Mouse (Mus musculus) layer of hippocampus, adult 11-12 months (tissue): ENCODE data around the gene Castor1.
"Not testable (repeated sequence)": the region's sequence is repeated elsewhere in the genome, so short reads cannot be mapped to it uniquely, and the experiment has no call there.

ENCODE experiments used
- DNase-seq: peaks from one replicate; pipeline ENCODE4 v3.0.0; 2022; ENCODE audit warnings: low spot score

Gene Castor1

DNA sequence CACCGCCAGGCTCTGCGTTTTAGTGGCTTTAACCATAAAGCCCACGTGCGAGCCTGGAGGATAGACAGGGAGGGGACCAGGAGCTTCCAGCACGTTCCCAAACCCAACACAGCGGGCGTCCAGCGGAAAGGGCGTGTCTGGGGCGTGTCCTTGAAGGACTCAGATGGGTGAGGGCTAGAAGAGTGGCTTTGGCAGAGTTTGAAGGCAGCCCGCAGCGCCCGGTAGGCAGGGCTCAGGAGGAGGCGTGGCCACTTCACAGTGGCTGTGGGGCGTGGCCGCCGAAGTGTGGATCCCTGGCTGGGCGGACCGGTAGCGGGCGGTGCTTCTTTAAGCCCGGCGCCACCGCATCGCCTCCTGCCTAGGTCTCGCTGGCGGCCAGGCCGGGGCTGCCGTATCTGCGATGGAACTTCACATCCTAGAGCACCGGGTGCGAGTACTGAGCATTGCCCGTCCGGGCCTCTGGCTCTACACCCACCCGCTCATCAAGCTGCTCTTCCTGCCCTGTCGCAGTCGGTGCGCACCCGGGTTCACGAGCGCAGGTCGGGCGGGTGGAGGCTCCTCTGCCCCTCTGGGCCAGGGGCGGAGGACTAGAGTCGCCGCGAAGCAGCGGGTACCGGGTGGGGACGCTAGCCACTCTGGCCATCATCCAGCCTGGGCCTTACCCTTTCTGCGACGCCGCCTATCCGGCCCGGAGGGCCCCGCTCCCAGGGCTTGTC lies at the start of gene Castor1:
Castor1 (plus strand) TSS at position 312 of the 716 bp plus-strand sequence.
- peak; percentile 76 for DNase-seq

DNA sequence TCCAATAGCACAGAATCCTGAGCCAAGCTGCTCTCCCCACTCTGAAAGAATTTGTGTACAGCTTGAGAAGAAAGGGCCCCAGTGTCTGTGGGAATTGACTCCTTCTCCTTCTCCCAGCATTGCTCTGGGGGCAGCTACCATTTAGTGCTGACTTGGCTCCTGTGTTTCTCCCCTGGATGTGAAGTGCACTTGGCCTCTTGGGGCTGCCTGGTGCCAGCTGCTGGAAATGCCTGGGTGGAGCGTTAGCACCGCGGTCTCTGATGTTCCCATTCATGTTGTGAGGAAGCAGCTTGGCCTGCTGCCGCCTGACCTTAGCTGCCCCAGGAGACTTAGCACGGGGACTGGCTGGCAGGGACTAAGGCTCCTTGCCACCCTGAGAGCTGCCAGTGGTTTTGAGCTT lies 43.4 kb upstream of the Castor1 start:
- DNase-seq: peak; percentile 66

DNA sequence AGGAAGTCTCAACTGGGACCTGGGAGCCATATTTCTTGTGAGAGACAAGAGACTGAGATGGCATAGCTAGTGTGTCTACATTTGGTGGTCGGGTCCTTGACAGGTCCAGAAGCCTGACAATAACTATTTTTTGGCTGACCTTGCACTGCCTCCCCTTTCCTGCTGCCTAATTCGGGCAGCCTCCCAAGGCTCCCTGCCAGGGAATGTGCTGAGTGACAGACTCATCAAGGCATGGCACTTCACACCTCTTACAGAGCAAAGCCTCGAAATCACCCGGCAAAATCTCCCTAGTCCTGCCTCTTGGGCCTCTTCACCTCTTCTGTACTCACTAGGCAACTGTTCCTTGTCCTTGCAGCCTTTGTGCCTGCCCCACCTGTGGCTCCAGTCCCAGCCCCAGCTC lies 40.3 kb upstream of the Castor1 start:
- no peak for DNase-seq

DNA sequence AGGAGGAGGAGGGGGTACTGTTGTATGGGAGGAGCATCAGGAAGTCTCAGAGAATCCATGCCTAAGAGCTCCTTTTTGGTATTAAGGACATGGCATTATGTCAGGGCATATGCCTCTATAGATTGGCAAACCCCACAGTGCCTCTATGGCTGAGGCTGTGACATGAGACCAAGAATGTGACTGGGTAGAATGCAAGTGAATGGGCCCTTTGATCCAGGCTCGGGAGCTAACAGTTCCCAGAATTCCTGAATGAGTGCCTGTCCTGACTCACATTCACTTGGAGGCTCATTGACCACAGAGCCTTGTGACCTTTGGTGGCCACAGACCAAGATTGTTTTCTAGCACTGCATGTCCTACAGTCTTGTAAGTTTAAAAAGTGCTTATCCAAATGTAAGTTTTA lies 36.0 kb upstream of the Castor1 start:
- no peak for DNase-seq

DNA sequence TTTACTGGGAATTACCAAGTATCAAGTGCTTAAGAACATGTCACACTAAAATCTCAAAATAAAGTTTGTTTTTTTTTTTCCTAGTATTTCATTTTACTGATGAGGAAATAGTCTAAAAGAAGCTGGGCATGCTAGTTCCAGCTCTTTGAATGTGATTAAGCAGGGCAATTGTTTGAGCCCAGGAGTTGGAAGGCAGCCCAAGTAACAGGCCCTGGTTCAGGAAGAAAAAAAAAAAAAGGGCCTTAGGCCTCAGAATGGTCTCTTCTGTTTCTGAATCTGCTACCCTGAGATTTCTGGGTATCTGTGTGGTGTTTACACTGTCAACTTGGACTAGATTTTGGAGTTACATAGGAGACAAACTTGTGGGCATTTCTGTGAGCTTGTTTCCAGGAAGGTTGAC lies 34.5 kb upstream of the Castor1 start:
- DNase-seq: no peak

DNA sequence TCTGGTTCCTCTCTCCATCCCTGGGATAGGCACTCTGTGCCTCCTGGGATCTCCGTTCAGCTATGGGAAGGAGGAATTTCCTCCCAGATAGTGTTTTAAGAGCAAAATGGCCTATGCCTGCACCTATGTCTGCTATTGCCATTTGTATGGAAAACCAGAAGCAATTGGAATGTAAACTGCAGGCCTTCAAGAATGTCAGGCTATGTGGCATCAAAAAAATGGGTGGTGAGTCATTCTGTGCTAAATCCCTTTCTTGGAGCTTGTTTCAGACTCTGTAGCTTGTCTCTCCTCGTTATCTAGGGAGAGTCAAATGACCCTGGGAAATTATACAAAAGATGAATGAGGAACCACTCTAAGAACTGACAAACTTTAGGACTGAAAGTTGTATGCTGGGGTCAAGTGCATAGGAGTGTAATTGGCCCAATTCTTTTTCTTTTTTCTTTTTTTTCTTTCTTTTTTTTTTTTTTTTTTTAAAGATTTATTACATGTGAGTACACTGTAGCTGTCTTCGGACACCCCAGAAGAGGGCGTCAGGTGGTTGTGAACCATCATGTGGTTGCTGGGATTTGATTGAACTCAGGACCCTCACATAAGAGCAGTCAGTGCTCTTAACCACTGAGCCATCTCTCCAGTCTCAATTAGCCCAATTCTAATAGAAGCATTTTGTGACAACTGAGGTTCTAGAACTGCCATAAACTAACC lies 33.6 kb upstream of the Castor1 start:
- no peak for DNase-seq

DNA sequence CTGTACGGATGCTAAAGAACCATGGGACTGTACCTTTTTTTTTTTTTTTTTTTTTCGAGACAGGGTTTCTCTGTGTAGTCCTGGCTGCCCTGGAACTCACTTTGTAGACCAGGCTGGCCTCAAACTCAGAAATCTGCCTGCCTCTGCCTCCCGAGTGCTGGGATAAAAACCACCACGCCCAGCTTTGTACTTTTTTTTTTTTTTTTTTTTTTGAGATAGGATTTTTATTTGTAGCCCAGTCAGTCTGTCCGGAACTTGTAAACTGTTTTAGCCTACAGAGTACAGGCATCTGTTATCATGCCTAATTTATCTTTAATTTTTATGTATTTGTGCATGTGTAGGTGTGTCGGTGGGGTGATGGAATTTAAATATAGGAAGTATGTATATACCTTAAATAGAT lies 32.5 kb upstream of the Castor1 start:
- not testable (repeated sequence) for DNase-seq

DNA sequence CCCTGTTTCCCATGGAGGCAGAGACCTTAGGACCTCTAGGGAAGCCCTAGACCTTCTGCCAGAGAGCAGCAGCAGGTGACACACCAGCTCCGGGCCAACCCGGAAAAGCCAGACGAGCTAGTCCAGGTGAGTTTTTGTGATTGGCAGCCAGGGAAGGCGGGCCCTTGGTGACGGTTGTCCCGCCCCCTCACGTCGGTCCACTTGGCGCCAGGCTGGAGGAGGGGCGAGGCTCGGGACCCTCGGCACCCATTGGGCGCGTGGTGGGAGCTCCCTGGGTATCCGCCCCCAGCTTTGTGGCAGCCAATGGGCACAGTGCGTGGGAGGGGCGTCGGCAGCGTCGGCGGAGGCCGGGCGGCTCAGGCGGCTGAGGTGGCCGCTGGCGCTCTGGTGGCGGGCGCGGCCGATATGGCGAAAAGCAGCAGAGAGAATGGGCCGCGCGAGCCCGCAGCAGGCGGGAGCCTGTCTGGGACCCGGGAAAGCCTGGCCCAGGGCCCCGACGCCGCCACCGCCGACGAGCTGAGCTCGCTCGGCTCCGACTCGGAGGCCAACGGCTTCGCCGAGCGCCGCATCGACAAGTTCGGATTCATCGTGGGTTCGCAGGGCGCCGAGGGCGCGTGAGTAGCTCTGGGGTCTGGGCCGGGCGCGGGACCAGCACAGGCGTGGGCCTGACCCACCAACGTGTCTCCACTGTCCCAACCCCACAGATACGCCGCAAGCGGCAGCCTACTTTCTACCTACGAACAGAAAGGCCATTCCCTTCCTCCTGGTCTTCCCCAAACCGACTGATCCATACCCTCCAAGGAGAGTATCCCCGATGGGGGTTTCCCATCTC lies 31.3 kb upstream of the Castor1 start, which contains the start of gene Tbc1d10a:
Tbc1d10a (plus strand) TSS at position 304 of the 832 bp plus-strand sequence.
- peak; percentile 98 for DNase-seq

DNA sequence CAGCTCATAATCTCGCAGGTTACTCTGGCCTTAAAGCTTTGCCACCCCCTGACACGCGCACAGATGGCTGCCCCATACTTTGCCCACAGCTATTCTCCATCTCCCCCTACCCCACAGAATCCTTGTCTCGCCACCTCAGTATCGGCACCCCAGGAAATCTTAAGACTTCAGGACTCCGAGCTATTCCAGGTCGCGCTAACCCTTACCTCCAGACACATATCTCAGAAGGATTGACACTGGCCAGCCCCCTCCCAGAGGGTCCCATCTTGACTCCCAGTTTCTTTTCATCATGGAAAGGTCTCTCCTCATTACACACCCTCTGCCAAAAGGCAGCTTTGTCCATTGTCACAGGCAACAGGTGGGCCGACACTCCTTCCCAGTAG lies 30.7 kb upstream of the Castor1 start:
- DNase-seq: no peak

DNA sequence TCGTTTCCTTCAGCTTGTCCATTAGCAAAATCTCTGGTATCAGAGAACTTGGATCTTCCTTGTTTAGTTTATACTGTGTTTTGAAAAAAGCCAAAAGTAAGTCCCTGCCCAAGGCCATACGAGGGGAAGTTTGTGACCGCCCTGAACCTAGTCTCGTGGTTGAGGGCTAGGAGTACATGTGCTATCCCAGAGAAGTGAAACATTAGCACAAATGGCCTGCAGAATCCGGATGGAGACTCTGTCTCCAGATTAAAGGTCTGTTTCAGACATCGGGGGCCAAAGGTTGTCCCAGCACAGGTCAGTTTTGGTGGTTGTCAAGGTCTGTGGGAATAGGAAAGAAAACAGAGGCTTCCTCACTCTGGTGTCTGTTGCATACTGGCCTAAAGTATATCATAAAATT lies 28.8 kb upstream of the Castor1 start:
- no peak for DNase-seq

DNA sequence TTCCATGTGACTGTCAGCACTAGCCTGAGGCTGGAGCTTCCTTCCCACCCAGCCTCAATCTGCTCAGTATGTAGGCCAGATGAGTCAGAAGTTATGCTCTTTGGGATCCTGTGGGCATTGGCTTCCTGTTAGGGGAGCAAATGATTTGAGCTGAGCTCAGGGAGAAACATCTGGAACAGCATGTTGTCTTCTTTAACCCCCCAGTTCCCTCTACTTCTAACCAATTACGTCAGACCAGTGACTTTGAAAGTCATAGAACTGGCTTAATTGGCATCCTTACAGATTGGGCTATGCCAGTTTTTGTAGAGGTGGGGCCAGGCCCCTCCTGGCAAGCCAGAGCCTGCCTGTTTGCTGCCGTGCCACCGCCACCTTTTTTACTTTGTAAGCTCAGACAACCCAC lies 27.3 kb upstream of the Castor1 start:
- no peak for DNase-seq

DNA sequence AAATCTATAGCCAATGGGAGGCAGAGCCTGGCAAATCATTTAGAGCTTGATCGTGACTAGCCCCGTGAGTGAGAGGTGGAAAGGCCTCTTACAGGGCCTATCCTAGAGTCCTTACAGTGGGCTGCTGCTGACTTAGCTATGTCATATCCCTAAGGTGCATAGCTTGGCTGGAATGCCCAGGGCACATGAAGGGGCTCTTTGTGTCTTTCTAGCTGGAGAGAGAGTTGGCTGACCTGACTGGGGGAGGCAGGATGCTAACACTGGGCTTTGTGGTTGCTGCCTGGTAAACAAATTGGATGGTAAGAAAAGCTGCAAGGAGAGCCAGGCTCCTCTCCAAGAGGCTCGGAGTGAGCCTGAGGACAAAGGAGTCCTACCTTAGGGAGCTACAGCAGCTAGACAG lies 25.3 kb upstream of the Castor1 start:
- no peak for DNase-seq

DNA sequence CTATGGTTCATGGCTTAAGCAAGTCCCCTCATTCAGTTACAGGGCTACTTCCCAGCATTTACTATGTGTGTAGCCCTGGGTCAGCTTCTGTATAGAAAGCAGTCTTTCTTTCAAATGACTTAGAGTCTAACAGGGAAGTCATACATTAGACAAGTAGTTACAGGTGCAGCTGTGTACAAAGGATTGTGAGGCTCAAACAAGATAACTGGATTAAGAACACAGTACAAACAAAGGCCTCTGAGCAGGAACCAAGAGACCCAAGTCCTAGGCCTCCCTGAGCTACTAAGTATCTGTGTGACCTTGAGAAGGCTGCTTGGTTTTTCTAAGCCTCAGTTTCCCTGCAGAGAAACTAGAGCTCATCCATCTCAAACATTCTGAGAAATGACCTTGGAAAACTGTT lies 24.6 kb upstream of the Castor1 start:
- no peak for DNase-seq

DNA sequence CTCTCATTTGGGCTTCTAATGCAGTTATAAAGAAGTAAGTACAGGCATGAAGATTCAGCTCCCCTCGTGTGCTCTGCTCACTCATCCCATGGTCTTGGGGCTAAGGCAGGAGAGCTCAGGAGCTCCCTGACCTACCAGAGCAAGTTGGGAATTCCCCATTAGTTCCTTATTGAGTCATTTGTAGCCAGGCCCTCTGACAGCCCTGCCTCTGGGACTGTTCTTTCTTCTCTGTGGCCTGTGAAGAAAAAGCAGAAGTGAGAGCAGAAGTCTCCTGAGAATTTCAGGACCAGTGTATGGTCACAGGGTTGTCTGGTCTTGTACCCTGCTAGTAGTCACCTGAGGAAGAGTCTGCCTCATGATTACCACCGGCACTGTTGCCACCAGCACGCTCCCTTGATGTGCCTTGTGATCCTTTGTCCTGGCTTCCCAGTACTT lies 22.4 kb upstream of the Castor1 start:
- no peak for DNase-seq

DNA sequence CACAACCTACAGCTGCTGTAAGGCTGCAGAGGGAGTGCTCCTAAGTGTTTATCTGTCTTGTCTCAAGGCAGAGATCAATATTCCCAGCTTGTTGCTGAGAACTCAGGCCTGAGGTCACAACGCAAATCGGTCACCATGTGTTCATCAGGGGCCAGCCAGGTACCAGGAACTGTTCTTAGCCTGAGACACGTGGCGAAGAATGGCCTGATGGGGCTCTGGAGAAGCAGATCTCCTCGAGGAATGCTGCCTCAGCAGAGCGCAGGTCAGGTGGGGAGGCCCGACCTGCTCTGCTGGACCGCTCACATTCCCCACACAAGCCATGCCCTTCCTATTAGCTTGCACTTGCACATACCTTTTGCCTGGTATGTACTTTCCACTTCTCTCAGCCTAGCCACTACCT lies 21.4 kb upstream of the Castor1 start:
- no peak for DNase-seq

DNA sequence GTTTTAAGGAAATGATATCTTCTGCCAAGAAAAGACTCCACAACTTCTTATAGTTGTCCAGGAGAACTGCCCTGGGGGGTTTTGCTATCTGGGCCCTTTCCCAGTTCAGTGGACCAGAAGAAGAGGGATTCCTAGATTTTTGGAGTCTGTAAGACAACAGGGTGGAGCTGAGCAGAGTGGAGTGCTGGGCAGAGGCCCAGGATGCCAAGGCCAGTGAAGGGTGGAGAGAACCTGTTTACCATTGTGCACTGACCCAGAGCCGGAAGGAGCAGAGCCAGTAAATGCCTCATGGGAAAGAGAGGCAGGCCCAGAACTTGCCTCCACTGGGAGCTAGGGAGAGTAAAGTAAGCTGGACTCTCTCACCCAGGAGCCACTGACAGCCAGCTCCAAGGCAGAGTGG lies 20.3 kb upstream of the Castor1 start:
- no peak for DNase-seq

DNA sequence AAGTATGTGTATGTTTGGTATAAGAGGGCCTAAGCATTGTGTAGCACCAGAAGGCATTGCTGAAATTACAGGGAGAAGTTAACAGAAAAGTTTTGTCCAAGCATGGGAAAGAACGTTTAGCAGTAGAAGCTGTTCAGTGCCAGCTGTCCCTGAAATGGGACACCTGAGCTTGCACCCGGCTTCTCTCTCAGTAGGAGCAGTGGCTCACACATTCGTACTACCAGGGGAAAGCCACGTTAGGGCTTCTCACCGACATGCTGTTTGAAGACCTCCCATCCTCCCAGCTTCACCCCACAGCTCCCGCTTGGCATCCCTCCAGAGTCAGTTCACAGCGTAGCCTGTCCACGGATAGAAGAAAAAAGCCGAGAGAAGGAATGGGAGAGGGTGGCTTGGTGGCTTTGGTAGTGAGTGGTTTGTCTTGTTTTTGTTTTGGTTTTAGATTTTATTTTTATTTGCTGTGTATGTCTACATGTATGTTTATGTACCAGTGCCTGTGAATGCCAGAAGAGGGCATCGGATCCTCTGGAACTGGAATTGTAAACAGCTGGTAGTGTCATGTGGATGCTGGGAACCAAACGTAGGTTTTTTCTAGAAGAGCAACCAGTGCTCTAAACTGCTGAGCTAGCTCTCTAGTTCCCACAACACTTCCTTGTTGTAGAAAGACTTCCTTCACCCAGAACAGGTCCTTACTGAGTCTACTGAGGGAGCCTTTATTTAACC lies 15.9 kb upstream of the Castor1 start:
- no peak for DNase-seq

DNA sequence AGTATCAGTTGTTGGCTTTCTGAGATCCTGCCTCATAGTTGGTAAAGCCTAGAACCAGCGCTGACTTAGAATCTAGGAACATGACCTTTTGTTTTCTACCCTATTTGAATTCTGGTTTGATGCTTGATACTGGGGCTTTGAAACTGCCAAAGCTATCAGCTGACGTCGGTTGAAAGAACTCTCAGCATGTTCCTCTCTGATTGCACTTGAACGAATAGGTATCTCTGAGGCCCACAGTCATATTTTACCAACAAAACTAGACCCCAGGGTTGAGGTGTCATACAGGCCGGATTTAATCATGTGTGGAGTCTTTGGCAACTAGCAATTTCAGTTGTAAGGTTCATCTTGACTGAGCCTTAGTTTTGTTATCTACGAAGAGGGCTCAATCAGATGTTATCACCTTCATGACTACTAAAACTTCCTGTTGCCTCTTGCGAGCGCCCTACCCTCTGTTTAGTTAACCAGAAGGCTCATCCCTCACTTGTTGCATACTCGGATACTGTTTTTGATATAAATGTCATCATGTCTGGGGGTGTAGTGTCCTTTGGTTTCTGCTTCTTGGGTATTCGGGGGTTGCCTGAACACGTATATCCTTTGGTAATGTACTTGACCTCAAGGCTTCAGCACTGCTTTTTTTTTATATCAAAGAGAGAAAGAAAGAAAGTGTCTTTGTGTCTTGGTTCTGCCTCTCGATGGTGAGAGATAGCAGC lies 14.9 kb upstream of the Castor1 start:
- no peak for DNase-seq

DNA sequence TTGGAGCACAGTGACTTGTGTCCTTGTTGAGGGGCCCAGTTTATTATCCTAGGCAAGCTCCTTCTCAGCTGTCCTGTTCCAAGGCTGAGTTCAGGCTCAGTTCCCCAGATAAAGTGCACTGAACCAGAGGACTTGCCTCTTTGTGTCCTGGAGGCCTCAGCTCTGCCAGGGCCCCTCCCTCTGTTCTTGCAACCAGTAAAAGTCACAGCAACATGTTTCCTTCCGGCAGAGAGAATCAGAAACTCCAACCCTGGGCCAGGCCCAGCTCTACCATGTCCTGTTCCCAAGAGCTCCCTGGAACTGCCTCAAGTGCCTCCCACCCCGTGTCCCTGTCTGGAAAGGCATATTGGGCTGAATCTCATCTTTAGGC lies 14.3 kb upstream of the Castor1 start:
- no peak for DNase-seq

DNA sequence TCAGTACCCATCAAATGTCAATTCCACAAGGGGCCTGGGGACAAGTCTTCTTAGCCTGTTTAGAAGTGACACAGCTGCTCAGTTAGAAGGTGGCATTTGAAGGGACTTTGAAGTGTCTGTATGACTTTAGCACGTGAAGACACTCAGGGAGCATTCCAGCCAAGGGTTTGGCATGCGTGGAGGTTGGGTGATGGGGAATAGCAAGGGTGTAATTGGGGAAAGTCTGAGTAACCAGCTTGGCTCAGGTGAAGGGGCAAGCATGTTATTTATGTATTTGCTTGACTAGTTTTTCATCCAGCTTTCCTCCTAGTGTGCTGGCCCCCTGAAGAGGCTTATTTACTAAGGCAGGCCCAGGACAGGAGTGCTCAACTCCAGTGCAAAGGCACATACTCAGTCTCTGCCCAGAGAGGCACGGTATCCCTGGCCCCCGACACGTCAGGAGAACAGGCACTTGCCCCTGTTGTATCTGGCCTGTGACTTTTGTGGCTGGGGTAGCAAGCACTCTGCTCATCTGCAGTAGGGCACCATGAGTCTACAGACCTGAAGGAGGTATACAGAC lies 12.8 kb upstream of the Castor1 start:
- DNase-seq: no peak

DNA sequence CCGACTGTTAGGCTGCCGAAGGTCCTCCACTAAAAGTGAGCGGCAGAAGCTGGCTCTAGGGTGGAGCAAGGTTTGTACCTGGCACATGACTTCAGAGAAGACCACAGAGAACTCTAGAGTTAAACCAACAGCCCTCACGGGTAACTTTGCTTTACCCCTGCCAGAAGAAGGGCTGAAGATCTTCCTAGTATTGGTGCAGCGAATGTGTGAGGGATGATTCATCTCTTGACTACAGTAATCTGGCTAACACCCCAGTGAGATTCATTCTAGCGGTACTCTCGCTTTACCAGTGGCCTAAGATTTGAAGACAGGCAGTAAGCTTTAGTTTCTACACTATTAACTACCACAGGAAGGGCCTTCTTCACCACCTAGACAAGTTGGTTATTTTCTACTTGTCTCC lies 12.1 kb upstream of the Castor1 start:
- no peak for DNase-seq
